Mouse (Mus musculus): ENCODE results near the gene Shoc2.
A peak's percentile ranks its signal among the peaks of the same experiment; 100 is the strongest.
"Not testable (repeated sequence)": the region's sequence is repeated elsewhere in the genome, so short reads cannot be mapped to it uniquely, and the experiment has no call there.

The Shoc2 gene

GRCm38 (mm10) chr19:53933050-53933449 is 11.1 kb upstream of the Shoc2 start:
- no peak for DNase-seq (ENCODE audit: low read depth)

- DNase-seq (ENCODE audit: low read depth): no peak
These were observed 10.1 kb upstream of the Shoc2 start for GRCm38 (mm10) chr19:53934046-53934445.

DNA sequence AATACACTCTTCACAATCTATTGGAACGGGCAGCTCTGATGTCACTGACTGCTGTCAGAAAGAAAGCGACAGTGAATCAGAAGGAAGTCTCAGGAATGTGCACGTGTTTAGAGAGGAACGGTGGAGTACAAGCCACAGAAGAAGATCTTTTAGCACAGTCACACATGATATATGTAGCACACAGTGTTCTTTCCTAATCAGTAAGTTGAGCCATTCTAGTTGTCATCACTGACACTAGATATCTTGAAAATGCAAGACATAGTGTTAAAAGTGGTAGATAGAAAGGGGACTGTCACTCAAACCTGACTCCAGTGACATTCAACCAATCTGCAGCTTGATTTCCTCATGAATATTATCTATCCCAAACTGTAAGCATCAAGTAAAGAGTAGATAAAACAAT is 4.6 kb upstream of the Shoc2 start:
- no peak for DNase-seq (ENCODE audit: low read depth)

- DNase-seq (ENCODE audit: low read depth): no peak
These were observed 3.0 kb upstream of the Shoc2 start for GRCm38 (mm10) chr19:53941139-53941538.

DNA sequence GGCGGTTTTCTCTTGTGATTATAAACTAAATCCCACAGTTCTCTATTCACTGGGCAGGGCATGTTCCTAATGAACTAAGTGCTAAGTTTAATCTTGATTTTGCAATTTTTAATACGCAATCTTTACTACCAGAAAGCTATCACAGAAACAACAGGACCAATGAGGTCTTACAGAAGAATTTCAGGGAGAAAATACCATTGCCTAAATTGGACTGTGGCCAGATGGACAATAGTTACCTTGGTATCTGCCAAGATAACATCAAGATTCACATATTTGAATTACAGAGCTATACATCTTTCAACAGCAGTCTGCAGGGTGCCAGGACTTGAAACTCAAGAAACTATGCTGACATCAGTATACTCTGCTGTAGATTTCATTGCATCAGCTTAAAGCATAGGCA is 1.8 kb upstream of the Shoc2 start:
- DNase-seq (ENCODE audit: low read depth): peak; percentile 43

DNA sequence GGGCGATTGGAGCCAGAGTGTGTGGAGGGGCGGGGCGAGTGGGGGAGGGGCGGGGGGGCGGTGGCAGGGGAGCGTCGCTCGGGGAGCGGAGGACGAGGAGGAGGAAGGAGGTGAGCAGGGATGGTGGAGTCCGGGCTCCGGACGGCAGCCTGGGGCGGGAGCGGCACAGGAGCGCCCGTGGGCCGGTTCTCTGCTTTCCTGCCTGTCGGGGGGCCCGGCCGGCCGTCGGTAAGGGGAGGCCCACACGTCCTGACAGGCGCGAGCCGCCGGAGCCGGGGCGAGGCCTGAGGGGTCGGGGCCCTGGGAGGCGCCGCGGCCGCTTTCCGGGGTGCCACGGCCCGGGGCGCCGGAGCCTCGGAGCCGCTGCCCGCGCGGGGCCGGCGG is 672 bp downstream of the Shoc2 start:
- no peak for DNase-seq (ENCODE audit: low read depth)

GRCm38 (mm10) chr19:53945171-53946042 is 1.3 kb downstream of the Shoc2 start:
- peak; percentile 65 for DNase-seq (ENCODE audit: low read depth)

- DNase-seq (ENCODE audit: low read depth): no peak
These were observed 13.4 kb downstream of the Shoc2 start for GRCm38 (mm10) chr19:53957513-53957912.

DNA sequence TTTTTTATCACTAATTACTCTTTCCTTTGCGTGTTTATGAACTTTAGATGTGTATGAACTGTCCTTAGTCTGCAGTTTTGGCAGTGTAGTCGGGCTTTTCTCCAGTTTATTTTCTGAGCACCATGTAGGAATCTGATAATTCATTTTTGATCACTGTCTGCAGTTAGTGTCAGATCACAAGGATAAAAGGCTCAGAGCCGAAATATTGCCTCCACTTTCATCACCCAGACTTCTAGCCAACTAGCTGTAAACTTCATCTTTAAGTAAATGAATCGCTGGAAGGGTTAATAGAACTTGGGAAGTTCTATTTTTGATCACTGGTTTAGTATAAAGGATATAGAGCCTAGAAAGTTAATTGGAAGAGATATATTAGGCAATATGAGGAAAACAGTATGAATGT is 18.4 kb downstream of the Shoc2 start:
- no peak for DNase-seq (ENCODE audit: low read depth)

GRCm38 (mm10) chr19:53964347-53964746 is 20.2 kb downstream of the Shoc2 start:
- not testable (repeated sequence) for DNase-seq (ENCODE audit: low read depth)

DNA sequence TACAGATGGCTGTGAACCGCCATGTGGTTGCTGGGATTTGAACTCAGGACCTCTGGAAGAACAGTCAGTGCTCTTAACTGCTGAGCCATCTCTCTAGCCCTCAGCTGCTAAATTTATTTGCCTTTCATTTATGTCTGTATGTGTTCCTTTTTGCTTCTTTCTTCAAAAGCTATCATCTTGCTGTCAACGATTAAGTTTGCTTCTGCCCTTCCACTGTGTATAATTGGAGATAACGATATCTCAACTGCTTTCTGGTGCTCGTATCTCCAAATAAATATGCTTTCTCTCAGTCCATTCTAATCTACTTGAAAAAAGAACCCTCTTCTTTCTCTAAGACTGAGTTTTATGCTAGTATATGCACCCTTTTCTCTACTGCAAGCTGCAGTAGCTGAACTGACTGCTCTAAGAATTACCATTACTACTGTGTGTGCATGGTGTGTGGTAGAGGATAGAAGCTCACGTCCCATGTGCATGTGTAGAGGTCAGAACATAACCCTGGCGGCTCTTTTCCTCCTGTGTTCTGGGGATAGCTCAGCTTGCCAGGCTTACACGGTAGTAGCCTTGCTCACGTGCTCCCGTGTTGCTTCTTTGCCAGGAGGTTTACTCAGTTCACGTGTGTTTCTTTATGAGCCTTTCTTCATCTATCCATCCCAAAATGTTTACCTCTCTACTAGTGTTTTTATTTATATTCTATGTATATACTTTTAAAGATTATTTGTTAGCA is 21.0 kb downstream of the Shoc2 start:
- DNase-seq (ENCODE audit: low read depth): no peak

DNA sequence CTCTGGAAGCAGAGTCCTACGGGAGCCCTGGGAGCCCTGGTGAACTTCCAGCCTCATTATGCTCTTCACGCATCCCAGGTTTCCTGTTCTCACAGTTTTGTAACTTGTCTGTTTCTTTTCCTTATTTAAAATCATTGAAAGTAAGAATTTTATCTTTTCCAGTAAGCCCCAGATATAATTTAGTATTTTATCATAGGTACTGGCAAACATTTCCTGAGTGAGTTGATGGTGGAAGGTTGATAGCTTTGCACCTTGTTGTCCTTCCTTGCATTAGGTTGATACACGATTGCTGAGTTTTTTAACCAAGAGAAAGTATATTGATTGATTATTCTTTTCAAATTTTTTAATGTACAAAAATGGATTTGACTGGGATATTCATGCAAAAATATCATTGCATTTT is 25.1 kb downstream of the Shoc2 start:
- DNase-seq (ENCODE audit: low read depth): no peak

GRCm38 (mm10) chr19:53971938-53972337 is 27.8 kb downstream of the Shoc2 start:
- DNase-seq (ENCODE audit: low read depth): no peak

GRCm38 (mm10) chr19:53973656-53974055 is 29.6 kb downstream of the Shoc2 start:
- no peak for DNase-seq (ENCODE audit: low read depth)

- DNase-seq (ENCODE audit: low read depth): no peak
These were observed 37.9 kb downstream of the Shoc2 start for GRCm38 (mm10) chr19:53982041-53982440.

DNA sequence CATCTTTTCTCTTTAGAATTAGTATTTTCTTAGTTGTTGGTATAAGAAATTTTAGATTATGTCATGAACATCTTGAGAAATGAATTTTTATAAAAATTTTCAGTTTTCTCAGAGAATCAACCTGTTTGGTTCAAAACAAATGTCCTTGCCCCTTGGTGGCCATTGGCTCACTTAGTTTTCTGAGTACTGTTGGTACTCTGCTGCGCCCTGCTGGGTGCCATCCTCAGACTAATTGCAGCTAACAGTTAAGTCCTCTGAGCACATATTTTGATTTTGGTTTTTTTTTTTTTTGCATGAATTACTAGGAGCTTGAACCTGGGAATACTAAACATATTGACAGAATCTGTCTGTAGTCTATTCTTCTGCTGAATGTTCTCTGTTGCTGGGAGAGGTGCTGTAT is 39.2 kb downstream of the Shoc2 start:
- DNase-seq (ENCODE audit: low read depth): no peak

GRCm38 (mm10) chr19:53984628-53985027 is 40.5 kb downstream of the Shoc2 start:
- DNase-seq (ENCODE audit: low read depth): no peak

DNA sequence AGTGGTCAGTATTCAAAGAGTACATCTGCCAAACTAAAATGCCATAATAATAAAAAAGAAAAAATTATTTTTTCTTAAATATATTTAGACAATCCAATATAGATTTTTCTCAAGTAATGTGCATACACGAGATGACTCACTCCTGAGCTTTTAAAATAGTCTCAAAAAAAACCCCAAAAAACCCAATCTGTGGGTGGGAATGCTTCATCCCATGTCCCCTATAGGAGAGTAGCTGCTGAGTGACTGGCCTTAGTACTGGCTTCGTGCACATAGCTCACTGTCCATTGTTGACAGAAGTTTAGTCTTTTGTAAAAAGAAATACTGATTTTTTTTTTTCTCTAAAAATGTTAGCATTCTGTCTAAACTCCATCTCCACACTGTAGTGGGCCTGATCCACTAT is 46.4 kb downstream of the Shoc2 start:
- DNase-seq (ENCODE audit: low read depth): no peak

- no peak for DNase-seq (ENCODE audit: low read depth)
These were observed 49.8 kb downstream of the Shoc2 start for GRCm38 (mm10) chr19:53993860-53994259.

DNA sequence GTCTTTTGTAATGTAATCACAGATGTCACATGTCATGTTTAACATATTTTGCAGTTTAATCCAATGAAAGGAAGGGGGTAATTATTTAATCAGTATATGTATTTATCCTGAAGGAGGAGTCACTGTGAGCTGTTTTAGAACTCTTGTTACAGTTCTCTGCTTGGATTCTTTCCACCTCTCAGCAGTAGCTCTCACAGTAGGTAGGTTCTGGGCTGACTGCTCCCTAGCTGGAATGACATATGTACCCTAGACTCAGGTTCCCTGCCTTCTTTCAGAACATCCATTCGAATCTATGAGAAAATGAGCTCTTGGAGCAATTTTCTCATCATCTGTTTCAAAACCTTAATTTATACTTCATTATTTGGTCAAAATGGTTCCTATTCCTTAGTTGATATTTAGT is 50.2 kb downstream of the Shoc2 start:
- no peak for DNase-seq (ENCODE audit: low read depth)

DNA sequence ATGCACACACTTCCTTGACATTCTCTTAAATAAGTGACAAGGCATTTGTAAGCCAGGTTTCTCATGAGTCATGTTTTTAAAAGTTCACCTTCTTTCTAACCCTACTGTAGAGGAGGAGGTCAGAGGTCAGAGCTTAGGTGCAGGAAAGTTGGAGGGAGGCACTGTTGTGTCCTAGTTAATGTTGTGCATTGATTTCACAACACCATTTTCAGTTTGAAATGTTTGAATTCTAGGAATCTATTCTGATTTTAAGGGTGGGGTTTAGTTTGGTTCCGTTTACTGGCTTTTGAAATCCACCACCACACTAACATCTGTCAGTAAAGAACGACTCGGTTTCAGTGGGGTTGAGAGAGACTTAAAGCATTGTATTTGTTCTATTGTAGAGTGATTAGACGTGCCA is 66.9 kb downstream of the Shoc2 start:
- DNase-seq (ENCODE audit: low read depth): no peak

GRCm38 (mm10) chr19:54014999-54015398 is 70.9 kb downstream of the Shoc2 start:
- no peak for DNase-seq (ENCODE audit: low read depth)

DNA sequence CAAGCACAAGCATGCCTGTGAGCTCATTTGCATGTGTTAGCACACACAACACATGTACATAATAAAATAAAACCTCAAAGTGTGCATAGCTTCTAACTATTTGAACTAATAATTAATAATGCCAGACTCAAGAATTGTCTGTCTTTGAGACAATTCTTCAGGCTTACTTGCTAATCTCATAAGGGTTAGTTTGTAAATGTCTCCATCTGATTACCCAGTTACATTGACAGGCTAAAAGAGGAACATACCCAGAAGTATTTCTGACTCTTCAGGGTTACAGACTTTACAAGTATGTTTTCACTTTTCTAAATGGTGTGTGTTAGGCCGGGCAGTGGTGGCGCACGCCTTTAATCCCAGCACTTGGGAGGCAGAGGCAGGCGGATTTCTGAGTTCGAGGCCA is 71.4 kb downstream of the Shoc2 start:
- DNase-seq (ENCODE audit: low read depth): no peak

DNA sequence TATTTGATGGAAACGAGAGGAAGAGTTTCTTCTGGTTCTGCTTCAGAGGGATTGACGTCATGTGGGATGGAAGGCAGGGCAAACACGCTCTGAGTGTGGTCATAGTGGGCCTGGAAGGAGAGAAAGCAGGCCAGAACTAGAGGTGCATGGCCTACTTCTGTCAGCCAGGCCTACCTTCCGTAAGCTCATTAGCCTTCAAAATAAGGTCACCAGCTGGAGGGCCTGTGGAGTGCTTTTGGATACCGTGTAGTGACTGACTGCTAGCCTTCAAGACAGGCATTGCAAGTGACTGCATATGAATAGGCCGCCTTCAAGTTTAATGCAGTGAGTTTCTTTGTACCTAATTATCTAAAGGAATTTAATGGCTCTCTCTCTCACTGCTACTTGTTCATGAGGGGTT is 91.0 kb downstream of the Shoc2 start:
- DNase-seq (ENCODE audit: low read depth): no peak
